Mouse (Mus musculus): ENCODE results near the gene Nr5a1.

Gene Nr5a1

GRCm38 (mm10) chr2:38652098-38652497, 62.2 kb downstream of the Nr5a1 start:
- DNase-seq (ENCODE audit: low spot score in 2 of 2): no peak

- DNase-seq (ENCODE audit: low spot score in 2 of 2): no peak
Measured at GRCm38 (mm10) chr2:38650340-38650739, 64.0 kb downstream of the Nr5a1 start.

GRCm38 (mm10) chr2:38647661-38648060, 66.7 kb downstream of the Nr5a1 start:
- DNase-seq (ENCODE audit: low spot score in 2 of 2): no peak

- DNase-seq (ENCODE audit: low spot score in 2 of 2): no peak
Measured at GRCm38 (mm10) chr2:38647201-38647606, 67.1 kb downstream of the Nr5a1 start.

- peak in 1 of 2 experiments; percentile 29 for DNase-seq (ENCODE audit: low spot score in 2 of 2)
Measured at GRCm38 (mm10) chr2:38645936-38646335, 68.4 kb downstream of the Nr5a1 start.

- peak; percentile 75 to 83 for DNase-seq (ENCODE audit: low spot score in 2 of 2)
Measured at GRCm38 (mm10) chr2:38643625-38644427, 70.5 kb downstream of the Nr5a1 start, which contains the start of gene Psmb7. Psmb7 (minus strand) TSS chr2:38644087.
